Mouse (Mus musculus) testis, adult 2 months (tissue): Measurements from ENCODE around the gene Rnd1.

Experiments used
- CTCF ChIP-seq: fragments of 200-500 bp; IDR thresholded peaks from 2 replicates; pipeline ENCODE4 v1.5.1; 2012; ENCODE audit warnings: low read depth, mild to moderate bottlenecking, inconsistent platforms, low read length, moderate library complexity; ENCODE audit not compliant: control insufficient read depth, insufficient read depth, insufficient replicate concordance
- POLR2A ChIP-seq: fragments of 200-500 bp; IDR thresholded peaks from 2 replicates; pipeline ENCODE4 v1.6.1; 2012; ENCODE audit warnings: low read depth, mild to moderate bottlenecking, inconsistent platforms, low read length, moderate library complexity; ENCODE audit not compliant: control insufficient read depth

DNA sequence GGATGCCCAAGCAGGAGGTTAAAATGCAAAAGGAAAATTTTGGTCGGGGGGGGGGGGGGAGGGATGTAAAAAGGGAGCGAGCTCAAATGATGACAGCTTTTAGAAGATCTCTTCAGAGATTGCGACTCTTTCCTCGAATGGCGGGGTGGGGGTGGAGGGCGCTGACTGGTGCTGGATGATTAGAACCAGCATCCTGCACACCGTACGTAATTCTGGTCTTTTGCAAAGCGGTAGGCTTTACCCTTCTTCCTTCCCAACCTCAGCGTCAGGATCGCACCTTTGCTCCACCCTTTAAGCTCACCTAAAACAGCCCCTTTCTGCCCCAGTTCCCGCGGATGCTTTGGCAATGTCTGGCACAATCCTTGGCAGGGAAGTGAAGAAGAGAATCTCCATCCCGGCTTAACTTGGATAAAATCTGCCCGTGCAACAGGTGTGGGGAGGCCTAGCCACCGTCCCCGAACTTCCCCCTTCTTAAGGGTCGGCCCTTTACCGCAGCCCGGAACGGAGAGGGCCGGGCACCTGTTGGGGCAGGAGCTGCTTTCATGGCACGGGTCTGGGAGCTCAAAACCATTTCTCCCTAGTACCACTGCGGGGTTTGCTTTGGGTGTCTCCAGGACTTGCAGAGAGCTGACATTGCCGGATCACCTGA, 43.3 kb downstream of the Rnd1 start:
- TF ChIP-seq CTCF = no peak
- TF ChIP-seq POLR2A = no peak
